Mouse (Mus musculus) right cerebral cortex, adult 2 months (tissue): ENCODE data around the gene Scamp3.

Source experiments
- DNase-seq, 2 experiments: peaks; one replicate each; pipeline ENCODE4 v3.0.0; 2021 to 2022; ENCODE audit warnings: low spot score in 2 of 2

Scamp3 gene

GRCm38 (mm10) chr3:89163643-89164245 is 13.5 kb upstream of the Scamp3 start:
- no peak for DNase-seq

DNA sequence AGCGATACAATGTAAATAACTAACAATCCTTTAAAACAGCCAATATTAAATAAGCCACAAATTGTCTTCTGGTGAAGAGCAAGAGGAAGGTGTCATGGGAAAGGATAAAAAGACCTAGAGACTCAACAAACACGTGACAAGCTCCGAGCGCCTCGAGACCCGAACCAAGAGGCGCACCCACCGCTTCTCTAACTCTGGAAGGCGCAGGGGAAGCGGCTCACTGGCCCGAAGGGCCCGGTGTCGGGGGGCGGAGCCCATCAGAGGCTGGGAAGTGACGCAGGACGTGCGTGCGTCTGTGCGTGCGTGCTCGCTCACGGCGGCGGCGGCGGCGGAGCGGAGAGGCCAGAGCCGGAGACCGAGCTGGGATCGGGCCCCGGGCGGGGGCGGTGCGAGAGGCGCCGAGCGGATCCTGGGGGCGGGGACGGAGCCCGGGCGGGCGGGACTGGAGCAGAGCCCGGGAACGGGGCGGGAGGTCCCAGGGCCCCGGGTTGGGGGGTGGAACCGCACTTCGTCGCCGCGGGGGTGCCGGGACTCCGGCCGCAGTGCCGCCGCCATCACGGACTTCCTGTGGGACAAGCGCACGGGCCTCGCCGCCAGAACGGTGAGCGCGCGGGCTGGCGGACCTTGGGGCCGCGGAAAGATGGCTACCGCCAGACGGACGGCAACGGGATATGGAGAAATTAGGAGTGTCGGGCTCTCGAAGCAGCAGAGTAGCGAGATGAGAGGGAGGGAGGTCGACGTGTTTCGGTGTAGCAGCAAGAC is 12.6 kb upstream of the Scamp3 start, which contains the start of gene Clk2:
Clk2 (plus strand) TSS at position 290 of the 762 bp plus-strand sequence.
- DNase-seq, result peak; percentile 92 to 95

GRCm38 (mm10) chr3:89165268-89165870 is 11.9 kb upstream of the Scamp3 start:
- no peak for DNase-seq

DNA sequence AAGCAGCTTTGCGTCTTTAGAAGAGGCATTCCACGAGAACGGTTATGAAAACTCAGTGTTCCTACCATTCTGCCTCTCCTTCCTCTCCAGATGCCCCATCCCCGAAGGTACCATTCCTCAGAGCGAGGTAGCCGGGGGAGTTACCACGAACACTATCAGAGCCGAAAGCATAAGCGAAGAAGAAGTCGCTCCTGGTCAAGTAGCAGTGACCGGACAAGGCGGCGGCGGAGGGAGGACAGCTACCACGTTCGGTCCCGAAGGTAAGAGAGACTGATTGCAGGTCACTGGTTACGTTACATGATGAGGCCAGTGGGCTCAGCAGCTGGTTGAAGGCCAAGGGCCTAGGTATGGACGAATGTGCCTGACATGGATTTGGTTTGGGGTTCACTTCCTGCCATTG is 10.3 kb upstream of the Scamp3 start:
- no peak for DNase-seq

GRCm38 (mm10) chr3:89174844-89175243 is 2.4 kb upstream of the Scamp3 start:
- DNase-seq, result no peak

GRCm38 (mm10) chr3:89175544-89175943 is 1.7 kb upstream of the Scamp3 start:
- DNase-seq, result no peak

GRCm38 (mm10) chr3:89176421-89176820 is 852 bp upstream of the Scamp3 start:
- no peak for DNase-seq

- DNase-seq, result no peak
Measured at GRCm38 (mm10) chr3:89178107-89178385, 773 bp downstream of the Scamp3 start.

DNA sequence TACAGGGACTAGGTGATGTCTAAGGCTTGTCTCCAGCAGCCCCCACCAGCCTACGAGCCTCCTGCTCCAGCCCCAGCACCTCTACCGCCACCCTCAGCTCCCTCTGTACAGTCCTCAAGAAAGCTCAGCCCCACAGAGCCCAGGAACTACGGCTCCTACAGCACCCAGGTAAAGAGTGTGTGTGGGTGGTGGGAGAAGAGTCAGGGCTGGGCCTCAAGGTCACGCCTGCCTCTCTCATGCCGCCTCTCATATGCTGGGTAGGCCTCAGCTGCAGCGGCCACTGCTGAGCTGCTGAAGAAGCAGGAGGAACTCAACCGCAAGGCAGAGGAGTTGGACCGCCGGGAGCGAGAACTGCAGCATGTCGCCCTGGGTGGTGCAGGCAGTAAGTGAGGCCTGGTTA is 1.8 kb downstream of the Scamp3 start:
- DNase-seq, result no peak

DNA sequence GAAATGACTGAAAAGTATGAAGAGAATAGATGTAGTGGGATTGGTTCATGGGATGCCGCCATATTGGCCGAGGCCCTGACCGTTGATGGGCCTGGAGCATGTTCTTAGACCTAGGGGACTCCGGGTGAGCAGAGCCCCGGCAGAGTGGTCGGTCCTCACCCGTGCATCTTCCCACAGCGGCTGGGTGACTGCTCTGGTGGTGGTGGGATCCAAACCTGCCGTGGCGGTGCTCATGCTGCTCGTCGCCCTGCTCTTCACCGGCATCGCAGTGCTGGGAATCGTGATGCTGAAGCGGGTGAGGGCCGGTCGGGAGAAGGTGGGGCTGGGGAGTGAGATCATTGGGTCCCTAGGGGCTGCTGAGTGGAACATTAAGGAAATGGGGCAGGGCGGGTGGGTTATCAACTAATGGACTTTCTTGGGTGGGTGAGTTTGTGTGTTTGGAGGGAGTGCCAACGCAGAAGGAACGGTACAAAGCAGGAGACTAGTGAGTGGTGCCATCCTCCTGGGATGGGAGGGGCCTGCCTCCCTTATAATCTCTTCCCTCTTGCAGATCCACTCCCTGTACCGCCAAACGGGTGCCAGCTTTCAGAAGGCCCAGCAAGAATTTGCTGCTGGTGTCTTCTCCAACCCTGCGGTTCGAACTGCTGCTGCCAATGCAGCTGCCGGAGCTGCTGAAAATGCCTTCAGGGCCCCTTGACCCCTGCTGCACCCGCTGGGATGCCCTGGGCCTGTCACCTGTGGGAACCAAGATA is 4.7 kb downstream of the Scamp3 start:
- no peak for DNase-seq

GRCm38 (mm10) chr3:89182531-89183057 is 5.3 kb downstream of the Scamp3 start:
- no peak for DNase-seq

DNA sequence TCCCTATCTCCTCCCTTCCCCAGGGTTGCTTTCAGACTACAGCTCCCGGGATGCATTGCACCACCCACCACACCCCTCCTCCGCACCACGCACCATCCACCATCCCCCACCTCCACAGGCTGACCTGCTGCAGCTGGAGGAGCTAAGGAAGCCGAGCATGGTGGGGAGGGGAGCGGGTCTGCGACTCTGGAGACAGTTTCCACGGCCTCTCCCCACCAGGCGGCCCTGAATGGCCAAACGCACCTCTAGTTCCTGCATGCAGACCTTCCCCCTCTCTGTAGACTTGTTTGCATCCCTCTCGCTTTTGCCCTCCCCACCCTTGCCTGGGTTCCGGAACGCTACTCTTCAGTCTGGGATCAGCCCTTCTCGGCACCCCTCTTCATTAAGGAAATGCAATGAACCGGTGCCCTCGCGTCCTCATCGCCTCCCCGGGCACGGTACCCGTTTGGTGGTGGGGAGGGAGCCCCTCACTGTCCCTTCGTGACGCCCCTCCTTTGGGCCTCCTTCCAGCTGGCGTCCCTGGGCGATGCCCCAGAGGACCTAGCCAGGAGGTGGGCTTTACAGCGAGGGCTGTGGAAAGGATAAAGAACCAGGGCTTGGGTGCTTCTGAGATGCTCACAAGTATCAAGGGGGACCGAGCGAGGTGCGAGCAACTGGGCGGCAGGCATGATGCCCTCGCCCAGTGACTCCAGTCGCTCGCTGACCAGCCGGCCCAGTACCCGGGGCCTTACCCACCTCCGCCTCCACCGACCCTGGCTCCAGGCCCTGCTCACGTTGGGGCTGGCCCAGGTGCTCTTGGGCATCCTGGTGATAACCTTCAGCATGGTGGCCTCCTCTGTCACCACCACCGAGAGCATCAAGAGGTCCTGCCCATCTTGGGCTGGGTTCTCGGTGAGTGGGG is 6.0 kb downstream of the Scamp3 start, which contains the start of gene Fam189b:
Fam189b (plus strand) TSS at position 86 of the 901 bp plus-strand sequence.
- peak; percentile 90 to 92 for DNase-seq

- DNase-seq, result peak in 1 of 2 experiments; percentile 44
Measured at GRCm38 (mm10) chr3:89183959-89184315, 6.7 kb downstream of the Scamp3 start.

DNA sequence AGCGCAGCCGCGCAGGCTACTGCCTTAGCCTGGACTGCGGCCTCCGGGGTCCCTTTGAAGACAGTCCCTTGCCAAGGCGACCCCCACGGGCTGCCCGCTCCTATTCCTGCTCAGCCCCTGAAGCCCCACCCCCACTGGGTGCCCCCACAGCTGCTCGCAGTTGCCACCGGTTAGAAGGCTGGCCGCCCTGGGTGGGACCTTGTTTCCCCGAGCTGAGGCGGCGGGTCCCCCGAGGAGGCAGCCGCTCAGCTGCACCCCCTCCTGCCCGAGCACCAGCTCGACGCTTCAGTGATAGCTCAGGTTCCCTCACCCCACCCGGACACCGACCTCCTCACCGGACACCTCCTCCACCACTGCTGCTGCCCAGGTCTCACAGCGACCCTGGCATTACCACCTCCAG is 9.9 kb downstream of the Scamp3 start:
- no peak for DNase-seq

DNA sequence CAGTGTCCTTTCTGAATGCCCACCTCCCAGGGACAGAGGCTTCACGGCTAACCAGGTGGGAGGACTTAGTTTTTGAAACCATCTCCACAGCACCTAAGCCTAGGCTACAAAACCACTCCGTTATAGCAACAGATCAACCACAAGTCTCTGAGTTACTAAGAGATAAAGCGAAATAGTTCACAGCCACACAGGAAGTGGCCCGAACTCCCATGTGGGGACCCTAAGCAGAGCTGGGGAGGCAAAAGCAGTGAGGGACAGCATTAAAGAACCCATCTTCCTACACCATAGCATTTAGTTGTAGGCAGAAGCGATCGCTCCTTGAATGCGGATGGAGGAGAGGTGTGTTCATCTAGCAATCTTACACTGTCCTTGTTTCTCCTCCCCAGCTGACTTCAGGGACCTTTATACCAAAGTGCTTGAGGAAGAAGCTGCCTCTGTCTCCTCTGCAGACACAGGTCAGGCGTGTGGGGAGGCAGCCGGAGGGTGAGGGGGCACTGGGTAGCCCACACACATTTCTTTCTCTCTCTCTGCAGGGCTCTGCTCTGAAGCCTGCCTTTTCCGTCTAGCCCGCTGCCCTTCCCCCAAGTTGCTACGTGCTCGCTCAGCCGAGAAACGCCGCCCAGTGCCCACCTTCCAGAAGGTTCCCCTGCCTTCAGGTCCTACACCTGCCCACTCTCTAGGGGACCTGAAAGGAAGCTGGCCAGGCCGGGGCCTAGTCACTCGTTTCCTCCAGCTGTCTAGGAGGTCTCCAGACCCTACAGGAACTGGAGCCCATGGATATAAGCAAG is 10.6 kb downstream of the Scamp3 start:
- no peak for DNase-seq

DNA sequence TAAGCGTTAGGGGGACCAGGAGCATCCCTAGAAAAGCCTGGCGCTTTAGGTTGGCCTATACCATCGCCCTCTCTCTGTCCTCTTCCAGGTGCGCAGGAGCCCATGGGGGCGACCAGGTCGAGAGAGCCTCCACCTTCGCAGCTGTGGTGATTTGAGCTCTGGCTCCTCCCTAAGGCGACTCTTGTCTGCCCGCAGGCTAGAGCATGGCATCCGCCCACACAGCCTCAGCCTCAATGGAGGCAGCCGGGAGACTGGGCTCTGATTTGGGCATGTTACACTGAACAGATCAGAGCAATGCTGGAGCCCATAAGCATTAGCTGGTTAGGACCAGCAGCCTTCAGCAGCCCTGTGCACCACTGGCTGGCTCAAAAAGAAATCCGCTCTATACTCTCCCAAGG is 11.2 kb downstream of the Scamp3 start:
- DNase-seq, result no peak

- no peak for DNase-seq
Measured at GRCm38 (mm10) chr3:89190436-89190835, 13.2 kb downstream of the Scamp3 start.

DNA sequence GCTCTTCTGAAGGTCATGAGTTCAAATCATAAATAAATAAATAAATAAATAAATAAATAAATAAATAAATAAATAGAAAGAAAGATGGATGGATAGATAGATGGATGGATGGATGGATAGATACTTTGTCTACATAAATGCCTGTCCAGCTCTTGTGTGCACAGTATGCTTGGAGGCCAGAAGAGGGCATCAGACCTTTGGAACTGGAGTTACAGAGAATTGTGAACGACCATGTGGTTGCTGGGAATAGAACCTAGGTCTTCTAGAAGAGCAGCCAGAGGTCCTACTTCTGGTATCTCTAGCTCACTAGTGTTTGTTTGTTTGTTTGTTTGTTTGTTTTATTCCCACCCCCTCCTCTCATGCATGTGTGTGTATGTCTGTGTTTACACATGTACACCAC is 16.1 kb downstream of the Scamp3 start:
- DNase-seq, result no peak

DNA sequence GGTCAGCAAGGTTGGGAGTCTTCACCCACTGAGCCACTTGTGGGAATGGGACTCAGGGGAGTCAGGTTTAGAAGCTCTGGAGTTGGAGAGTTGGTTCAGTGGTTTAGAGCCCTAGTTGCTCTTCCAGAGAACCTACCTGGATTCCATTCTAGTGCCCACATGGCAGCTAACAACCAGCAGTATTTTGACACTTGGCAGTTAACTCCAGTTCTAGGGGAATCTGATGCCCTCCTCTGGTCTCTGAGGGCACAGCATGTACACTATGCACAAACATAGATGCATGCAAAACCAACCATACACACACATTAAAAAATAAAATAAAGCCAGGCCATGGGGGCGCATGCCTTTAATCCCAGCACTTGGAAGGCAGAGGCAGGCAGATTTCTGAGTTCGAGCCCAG is 16.6 kb downstream of the Scamp3 start:
- no peak for DNase-seq
